Mouse (Mus musculus) CH12.LX (cell line): ENCODE results near the gene Crtc3.

Source experiments
- CTCF ChIP-seq, 2 experiments: IDR thresholded peaks in 1 of 2; conservative IDR thresholded peaks in 1 of 2; 2 replicates each; pipeline ENCODE4 v1.5.1; 2011 to 2012; ENCODE audit warnings: low read depth in 2 of 2, low read length in 2 of 2, improper control_type of control experiment in 1 of 2, inconsistent platforms in 1 of 2, mild to moderate bottlenecking in 1 of 2, moderate library complexity in 1 of 2
- EP300 ChIP-seq: IDR thresholded peaks from 2 replicates; pipeline ENCODE4 v1.6.1; 2011; ENCODE audit warnings: low read length, improper control_type of control experiment
- ETS1 ChIP-seq: conservative IDR thresholded peaks from 2 replicates; pipeline ENCODE4 v1.6.1; 2012; ENCODE audit warnings: low read depth, mild to moderate bottlenecking, inconsistent platforms, low read length, improper control_type of control experiment, moderate library complexity
- GABPA ChIP-seq: IDR thresholded peaks from 2 replicates; pipeline ENCODE4 v1.6.1; 2012; ENCODE audit warnings: low read depth, low read length, improper control_type of control experiment, inconsistent platforms; ENCODE audit not compliant: insufficient replicate concordance
- NRF1 ChIP-seq: IDR thresholded peaks from 2 replicates; pipeline ENCODE4 v1.6.1; 2014; ENCODE audit warnings: low read depth, mild to moderate bottlenecking, inconsistent platforms, low read length, improper control_type of control experiment, moderate library complexity
- RCOR1 ChIP-seq: conservative IDR thresholded peaks from 2 replicates; pipeline ENCODE4 v1.6.1; 2012; ENCODE audit warnings: low read depth, mild to moderate bottlenecking, inconsistent platforms, low read length, improper control_type of control experiment
- ZC3H11A ChIP-seq: IDR thresholded peaks from 2 replicates; pipeline ENCODE4 v1.6.1; 2012; ENCODE audit warnings: low read depth, mild to moderate bottlenecking, inconsistent platforms, low read length, improper control_type of control experiment

GRCm38 (mm10) chr7:80680218-80680847 is 8.3 kb downstream of the Crtc3 start:
- TF ChIP-seq ETS1, result no peak
- no peak for TF ChIP-seq CTCF (conservative IDR thresholded peaks at IDR 0.05 in 1 of 2, IDR thresholded peaks at IDR 0.05 in 1 of 2; ENCODE audit: low read depth in 2 of 2, low read length in 2 of 2)
- no peak for TF ChIP-seq RCOR1
- TF ChIP-seq GABPA, result no peak
- TF ChIP-seq EP300, result no peak
- TF ChIP-seq NRF1, result no peak
- no peak for TF ChIP-seq ZC3H11A
